Mouse (Mus musculus) megakaryocyte, adult 5-6 weeks (primary cell): ENCODE measurements around the gene Ror1. TPM values are rescaled to one million over a fixed set of nuclear protein-coding genes. Genes with fewer than 3 reads are reported as not detected.

Experiments
- ATAC-seq: 2 replicates; pipeline ENCODE4 v1.8.0; 2016; ENCODE audit warnings: mild to moderate bottlenecking, inconsistent platforms; ENCODE audit not compliant: poor library complexity, severe bottlenecking
- total RNA-seq, 2 experiments: library from RNA; stranded (forward) in 1 of 2; stranded (reverse) in 1 of 2; fragments of 153-499, 151-499 nt in 1 of 2; fragments of 221-1000, 200-1000 nt in 1 of 2; gene quantifications; 2 replicates each; pipeline versions ENCODE4 v1.2.3 to v1.2.4; 2015 to 2017

The Ror1 gene
- total RNA-seq, 2 experiments from 2014 or later, result 0.07 to 0.11 TPM

GRCm38 (mm10) chr4:100203688-100204087 lies 108.1 kb downstream of the Ror1 start:
- no peak for ATAC-seq

GRCm38 (mm10) chr4:100204381-100204780 lies 108.8 kb downstream of the Ror1 start:
- no peak for ATAC-seq

- no peak for ATAC-seq
Observed at GRCm38 (mm10) chr4:100208081-100208480, 112.5 kb downstream of the Ror1 start.

- no peak for ATAC-seq
Observed at GRCm38 (mm10) chr4:100209106-100209505, 113.5 kb downstream of the Ror1 start.

DNA sequence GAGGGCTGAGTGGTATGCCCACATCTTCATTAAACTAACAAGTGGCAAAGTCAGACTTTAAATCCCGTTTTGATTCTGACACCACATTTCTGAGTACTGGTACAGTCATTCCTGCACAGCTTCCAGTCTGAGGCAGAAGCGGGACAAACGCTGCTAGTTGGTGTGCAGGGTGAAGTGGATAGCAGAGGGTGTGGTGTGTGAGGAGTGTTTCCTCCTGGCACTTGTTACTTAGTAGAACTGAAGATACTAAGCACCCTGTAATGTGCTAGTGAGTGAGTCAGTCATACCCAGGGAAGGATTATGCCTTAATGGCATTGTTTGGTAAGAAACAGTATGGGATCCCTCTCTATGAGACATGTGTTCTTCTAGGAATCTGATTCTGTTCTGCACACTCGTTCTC lies 115.7 kb downstream of the Ror1 start:
- no peak for ATAC-seq

GRCm38 (mm10) chr4:100214324-100215215 lies 119.0 kb downstream of the Ror1 start:
- ATAC-seq, result 0 out of 2 replicates have a peak, but pooled peaks have one; percentile 39

DNA sequence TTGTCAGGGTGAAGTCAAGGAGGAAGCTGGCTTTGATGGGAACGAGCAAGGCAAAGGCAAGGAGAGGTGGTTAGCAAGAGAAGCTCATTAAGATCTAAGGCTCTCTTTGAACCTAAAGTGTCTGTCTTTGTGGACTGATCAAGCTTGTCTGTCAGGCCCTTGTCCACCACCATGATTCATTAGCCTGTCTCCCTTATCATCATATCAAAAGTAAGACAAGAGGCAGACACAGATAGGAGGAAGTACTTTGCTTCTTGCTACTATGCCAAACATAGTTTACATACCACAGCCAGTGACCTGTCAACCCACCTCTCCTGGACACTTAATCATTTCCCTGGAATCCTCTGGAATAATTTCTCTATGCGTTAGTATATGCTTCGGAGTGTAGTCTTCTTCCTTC lies 121.0 kb downstream of the Ror1 start:
- no peak for ATAC-seq

DNA sequence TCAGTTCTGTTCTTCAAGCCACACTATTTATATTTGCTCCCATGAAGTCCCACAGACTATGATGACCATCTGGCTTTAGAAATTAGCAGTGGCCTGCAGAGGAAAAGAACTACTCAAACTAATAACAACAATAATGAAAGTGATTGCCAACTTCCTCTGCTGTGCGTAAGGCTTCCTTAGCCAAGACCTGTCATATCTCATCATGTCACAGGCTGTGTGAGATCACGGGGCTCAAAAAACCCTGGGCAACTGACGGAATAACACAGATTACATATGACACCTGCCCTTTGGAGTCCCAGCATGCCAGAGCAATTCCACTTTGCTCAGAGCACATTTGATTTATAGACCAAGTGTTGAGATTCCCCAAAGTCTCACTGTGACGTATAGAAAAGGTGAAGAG lies 123.4 kb downstream of the Ror1 start:
- ATAC-seq, result peak; percentile 55

GRCm38 (mm10) chr4:100219599-100219998 lies 124.0 kb downstream of the Ror1 start:
- ATAC-seq, result peak; percentile 66

GRCm38 (mm10) chr4:100221978-100222737 lies 126.6 kb downstream of the Ror1 start:
- ATAC-seq, result peak; percentile 23

- no peak for ATAC-seq
Observed at GRCm38 (mm10) chr4:100223532-100223931, 127.9 kb downstream of the Ror1 start.

GRCm38 (mm10) chr4:100223965-100224364 lies 128.4 kb downstream of the Ror1 start:
- ATAC-seq, result no peak

DNA sequence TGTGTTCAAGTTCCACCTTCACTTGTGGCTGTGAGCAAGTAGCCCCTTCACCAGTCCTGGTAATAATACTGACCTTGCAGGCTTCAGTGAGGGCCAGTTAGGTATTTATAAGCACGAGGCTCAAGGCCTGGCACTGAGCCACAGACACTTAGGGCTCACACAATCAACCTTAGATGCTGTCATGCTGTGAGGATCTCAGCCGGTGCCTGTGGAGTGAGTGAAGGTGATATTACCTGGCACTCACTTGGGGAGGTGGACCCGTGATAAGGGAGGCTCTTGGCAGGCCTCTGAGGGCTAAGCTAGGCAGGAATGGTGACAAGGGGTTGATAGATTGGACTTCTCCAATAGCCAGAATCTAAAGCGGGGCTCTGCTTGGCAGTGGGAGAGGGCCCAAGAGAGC lies 131.0 kb downstream of the Ror1 start:
- ATAC-seq, result no peak

- ATAC-seq, result no peak
Observed at GRCm38 (mm10) chr4:100228106-100228505, 132.5 kb downstream of the Ror1 start.

DNA sequence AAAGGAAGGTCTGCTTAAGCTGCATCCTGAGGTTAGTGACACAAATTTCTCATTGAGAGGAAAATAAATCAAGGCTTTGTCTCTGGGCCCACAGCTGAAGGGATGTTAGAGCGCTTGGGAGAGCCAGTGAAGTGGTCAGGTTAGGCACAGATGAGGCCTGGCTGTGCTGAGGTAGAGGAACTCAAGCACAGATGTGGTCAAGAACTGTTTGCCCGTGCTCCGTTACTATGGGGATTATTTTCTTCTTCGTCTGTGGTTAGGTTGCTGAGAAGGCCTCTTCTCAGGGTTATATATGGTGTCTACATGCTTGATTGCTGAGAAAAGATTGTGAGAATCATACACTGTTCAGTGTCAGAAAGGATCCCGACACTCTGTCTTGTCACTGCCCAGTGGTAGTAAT lies 134.7 kb downstream of the Ror1 start:
- peak; percentile 51; the same call in 1 of the 2 replicates for ATAC-seq

- ATAC-seq, result no peak
Observed at GRCm38 (mm10) chr4:100230963-100231362, 135.4 kb downstream of the Ror1 start.

- ATAC-seq, result no peak
Observed at GRCm38 (mm10) chr4:100231906-100232305, 136.3 kb downstream of the Ror1 start.

GRCm38 (mm10) chr4:100232541-100232940 lies 136.9 kb downstream of the Ror1 start:
- ATAC-seq, result peak; percentile 54; the same call in 1 of the 2 replicates

- no peak for ATAC-seq
Observed at GRCm38 (mm10) chr4:100233770-100234169, 138.2 kb downstream of the Ror1 start.

GRCm38 (mm10) chr4:100236339-100236738 lies 140.7 kb downstream of the Ror1 start:
- no peak for ATAC-seq

- peak; percentile 86 for ATAC-seq
Observed at GRCm38 (mm10) chr4:100242061-100242756, 146.6 kb downstream of the Ror1 start.
